Mouse (Mus musculus): ENCODE results near the gene Asb5. TPM values are rescaled to one million over a fixed set of nuclear protein-coding genes. Genes with fewer than 3 reads are reported as not detected.
"Not testable (repeated sequence)": the region's sequence is repeated elsewhere in the genome, so short reads cannot be mapped to it uniquely, and the experiment has no call there.

Asb5 gene
- polyA plus RNA-seq, 1 experiment = 0.32 TPM

GRCm38 (mm10) chr8:54609336-54609735, 80.0 kb downstream of the Asb5 start:
- WGBS = 57% methylated on average over 2 of the region's 2 CpGs
- DNase-seq (ENCODE audit: low read depth, low spot score) = no peak

GRCm38 (mm10) chr8:54610238-54610637, 80.9 kb downstream of the Asb5 start:
- 58% methylated on average over 4 of the region's 4 CpGs for WGBS
- DNase-seq (ENCODE audit: low read depth, low spot score) = no peak

GRCm38 (mm10) chr8:54616710-54617109, 87.3 kb downstream of the Asb5 start:
- DNase-seq (ENCODE audit: low read depth, low spot score) = not testable (repeated sequence)
- WGBS = 84% methylated on average over 17 of the region's 17 CpGs

Other genes starting within 250 kb of the Asb5 start
- 18.6 and 23.7 TPM in 2 replicates for gene Spcs3, start 418 bp downstream of the Asb5 start, polyA plus RNA-seq (2012; rRNA removed)
- gene Spata4, start 71.2 kb downstream of the Asb5 start, polyA plus RNA-seq (2012; rRNA removed) = not detected in 2 replicates

Data from large intestine, adult 2 months (tissue).